Mouse (Mus musculus) layer of hippocampus, adult 9-11 months (tissue): ENCODE measurements around the gene Ddn.

ENCODE experiments used
- DNase-seq: peaks from one replicate; pipeline ENCODE4 v3.0.0; 2022

The Ddn gene

GRCm38 (mm10) chr15:98796803-98797595 lies 12.3 kb downstream of the Ddn start:
- no peak for DNase-seq

GRCm38 (mm10) chr15:98793141-98793698 lies 16.1 kb downstream of the Ddn start:
- DNase-seq = no peak

- peak; percentile 59 for DNase-seq
Measured at GRCm38 (mm10) chr15:98792233-98793020, 16.9 kb downstream of the Ddn start.

- DNase-seq = no peak
Measured at GRCm38 (mm10) chr15:98791771-98792170, 17.5 kb downstream of the Ddn start.

- DNase-seq = no peak
Measured at GRCm38 (mm10) chr15:98791221-98791620, 18.1 kb downstream of the Ddn start.

- no peak for DNase-seq
Measured at GRCm38 (mm10) chr15:98790761-98791160, 18.5 kb downstream of the Ddn start.

GRCm38 (mm10) chr15:98789661-98790535 lies 19.4 kb downstream of the Ddn start, which contains the start of gene Wnt1:
TSS of gene Wnt1 (plus strand) at chr15:98789857.
- no peak for DNase-seq

GRCm38 (mm10) chr15:98788972-98789660 lies 20.2 kb downstream of the Ddn start:
- no peak for DNase-seq

- DNase-seq = no peak
Measured at GRCm38 (mm10) chr15:98787930-98788329, 21.4 kb downstream of the Ddn start.

GRCm38 (mm10) chr15:98785744-98786143 lies 23.5 kb downstream of the Ddn start:
- no peak for DNase-seq

GRCm38 (mm10) chr15:98781166-98781565 lies 28.1 kb downstream of the Ddn start:
- DNase-seq = no peak

GRCm38 (mm10) chr15:98780573-98780972 lies 28.7 kb downstream of the Ddn start:
- no peak for DNase-seq

GRCm38 (mm10) chr15:98780075-98780474 lies 29.2 kb downstream of the Ddn start:
- no peak for DNase-seq

- DNase-seq = no peak
Measured at GRCm38 (mm10) chr15:98778806-98779205, 30.5 kb downstream of the Ddn start.

GRCm38 (mm10) chr15:98778191-98778770 lies 31.0 kb downstream of the Ddn start:
- DNase-seq = no peak

- DNase-seq = no peak
Measured at GRCm38 (mm10) chr15:98777762-98778161, 31.5 kb downstream of the Ddn start, which contains the start of gene Wnt10b. TSS of gene Wnt10b (minus strand) at chr15:98778150.

- no peak for DNase-seq
Measured at GRCm38 (mm10) chr15:98777005-98777616, 32.2 kb downstream of the Ddn start.

- DNase-seq = no peak
Measured at GRCm38 (mm10) chr15:98776280-98777004, 32.8 kb downstream of the Ddn start.

GRCm38 (mm10) chr15:98775533-98775932 lies 33.8 kb downstream of the Ddn start:
- no peak for DNase-seq

- DNase-seq = no peak
Measured at GRCm38 (mm10) chr15:98774096-98774495, 35.2 kb downstream of the Ddn start.
